Mouse (Mus musculus) adrenal gland, postnatal 25 days (tissue): ENCODE results near the gene Gas7. TPM values are rescaled to one million over a fixed set of nuclear protein-coding genes. Genes with fewer than 3 reads are reported as not detected.

Experiments
- DNase-seq: peaks from one replicate; pipeline ENCODE4 v3.0.0; 2021; ENCODE audit warnings: mixed read lengths
- long read RNA-seq: library from polyadenylated mRNA; stranded (forward); transcript quantifications from one replicate; pipeline ENCODE4 v2.0.0, GENCODE M21; 2021
- total RNA-seq: library from RNA; stranded (reverse); gene quantifications from 2 replicates; pipeline ENCODE4 v1.2.3, GENCODE M21; 2021

The Gas7 gene
- total RNA-seq: 36.1 and 36.7 TPM in 2 replicates
- long read RNA-seq, partial matches to known transcripts: 0 of 7 reads
- long read RNA-seq, other reads (novel, unspliced or antisense): 7 of 7 reads

- DNase-seq: peak; percentile 76
These were observed at the start of gene Gas7 for GRCm38 (mm10) chr11:67454874-67455526. TSS of gene Gas7 (plus strand) at chr11:67455437.

DNA sequence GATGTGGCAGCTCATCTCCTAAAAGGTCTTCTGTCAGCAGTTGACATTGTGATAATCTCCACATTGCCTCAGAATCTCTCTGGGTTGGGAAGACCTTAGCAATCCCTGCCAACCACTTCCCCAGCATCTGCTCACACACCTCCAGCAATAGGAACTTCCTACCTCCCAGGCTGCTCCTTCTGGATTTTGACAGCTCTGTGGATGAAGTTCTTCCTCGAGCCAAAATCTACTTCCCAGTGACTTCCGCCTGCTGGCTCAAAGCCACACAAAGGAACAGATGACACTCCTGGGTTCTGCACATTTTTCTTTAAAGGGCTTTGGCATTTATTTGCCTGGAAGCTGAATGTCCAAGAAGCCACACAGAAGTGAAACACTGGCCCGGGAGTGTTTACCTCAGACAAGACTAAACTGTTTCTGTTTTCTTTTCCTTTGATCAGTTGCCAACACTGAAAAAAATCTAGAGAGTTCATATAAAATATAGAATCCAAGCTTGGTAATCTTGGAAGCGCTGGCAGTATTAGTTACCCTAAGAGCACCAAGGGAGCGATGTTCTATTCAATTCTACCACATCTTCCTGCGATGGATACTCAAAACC, 40.8 kb upstream of the Gas7 start:
- no peak for DNase-seq

- no peak for DNase-seq
These were observed 31.7 kb upstream of the Gas7 start for GRCm38 (mm10) chr11:67423575-67423974.

DNA sequence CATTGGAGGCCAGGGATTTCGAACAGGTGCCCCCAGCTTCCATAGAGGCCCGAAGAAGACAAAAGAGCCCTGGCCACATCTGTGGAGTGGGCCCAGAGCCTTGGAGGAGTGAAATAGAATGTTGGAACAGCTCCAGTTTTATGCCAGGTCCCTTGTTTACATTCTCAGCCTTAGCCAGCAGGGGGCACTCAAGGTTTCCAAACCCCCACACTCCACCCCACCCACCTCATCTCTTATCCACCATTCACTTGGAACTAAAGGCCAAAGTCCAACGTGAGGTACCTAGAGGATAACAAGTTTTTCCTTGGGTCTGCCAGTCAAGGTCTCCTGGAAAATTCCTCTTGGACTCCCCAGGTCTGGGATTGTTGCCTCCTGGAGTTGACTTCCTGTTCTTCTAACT, 27.0 kb upstream of the Gas7 start:
- DNase-seq: peak; percentile 64

DNA sequence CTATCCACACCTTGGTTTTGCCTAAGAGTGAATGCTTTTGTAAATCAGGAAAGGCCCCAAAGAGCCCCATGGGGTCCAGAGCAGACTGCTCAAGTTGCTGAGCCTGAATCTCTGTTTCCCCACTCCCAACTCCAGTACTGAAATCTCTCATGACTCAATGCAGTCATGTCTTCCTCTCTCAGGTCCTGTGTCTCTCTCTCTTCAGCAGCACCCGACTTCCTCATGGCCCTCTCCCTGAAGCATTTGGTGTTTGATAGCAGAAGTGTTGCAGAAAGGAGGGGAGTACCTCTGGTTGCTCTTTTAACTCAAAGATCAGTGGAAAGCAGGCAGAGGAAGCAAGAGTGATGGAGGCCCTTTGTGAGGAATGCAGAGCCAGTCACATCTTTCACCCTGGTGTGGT, 25.4 kb upstream of the Gas7 start:
- DNase-seq: no peak

- no peak for DNase-seq
These were observed 24.1 kb upstream of the Gas7 start for GRCm38 (mm10) chr11:67431116-67431645.

GRCm38 (mm10) chr11:67431864-67432263, 23.4 kb upstream of the Gas7 start:
- no peak for DNase-seq

- DNase-seq: no peak
These were observed 21.5 kb upstream of the Gas7 start for GRCm38 (mm10) chr11:67433763-67434162.

GRCm38 (mm10) chr11:67438746-67439145, 16.5 kb upstream of the Gas7 start:
- DNase-seq: no peak

DNA sequence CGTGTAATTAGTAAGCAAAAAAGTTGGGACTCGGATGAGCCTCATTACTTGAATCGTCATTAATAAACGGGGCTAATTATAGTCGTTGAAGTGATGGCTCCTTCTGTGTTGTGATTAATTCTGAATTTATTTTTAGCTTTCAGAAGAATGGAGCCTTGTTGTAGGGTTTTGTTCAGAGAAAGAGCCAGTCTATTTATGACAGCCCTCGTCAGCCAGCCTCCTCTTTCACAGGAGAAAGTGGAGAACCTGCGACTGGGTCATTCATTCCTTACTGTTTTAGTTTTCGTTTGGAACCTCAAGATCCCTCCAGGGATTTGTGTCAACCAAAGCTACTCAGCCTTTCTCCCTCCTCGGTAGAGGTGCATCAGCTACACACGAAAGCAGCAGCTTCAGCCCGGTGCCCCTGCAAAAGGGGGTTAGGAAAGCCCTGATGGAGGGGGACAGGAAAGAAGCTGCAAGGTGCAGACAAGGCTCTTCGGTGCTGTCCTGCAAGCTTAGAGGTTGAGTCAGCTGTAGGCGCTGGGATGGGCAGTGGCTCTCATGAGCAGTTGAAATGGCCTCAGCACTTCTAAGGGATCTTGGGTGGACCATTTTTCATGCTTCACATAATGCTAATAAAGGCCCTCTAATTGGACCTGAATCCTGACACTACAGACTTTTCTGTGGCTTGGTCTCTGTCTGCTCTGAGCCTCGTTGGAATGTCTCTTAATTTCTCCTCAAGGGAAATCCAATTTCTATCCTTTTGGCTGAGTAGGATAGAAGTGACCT, 10.0 kb upstream of the Gas7 start:
- no peak for DNase-seq

DNA sequence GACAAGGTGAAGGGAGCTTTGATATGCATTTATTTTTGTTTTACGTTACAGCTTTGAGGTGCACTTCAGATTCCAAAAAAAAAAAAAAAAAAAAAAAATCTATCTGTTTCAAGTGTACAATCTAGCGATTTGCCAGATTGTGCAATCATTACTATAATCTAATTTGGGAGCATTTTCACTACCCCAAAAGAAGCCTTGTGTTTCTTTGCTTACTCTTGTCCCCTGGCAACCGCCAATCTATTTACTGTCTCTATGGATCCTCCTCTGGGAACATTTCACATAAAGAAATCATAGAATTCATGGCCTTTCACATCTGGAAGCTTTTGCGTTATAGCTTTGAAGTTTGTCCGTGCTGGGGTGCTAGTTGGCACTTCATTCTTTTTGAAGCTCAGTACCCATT, 3.7 kb upstream of the Gas7 start:
- no peak for DNase-seq

DNA sequence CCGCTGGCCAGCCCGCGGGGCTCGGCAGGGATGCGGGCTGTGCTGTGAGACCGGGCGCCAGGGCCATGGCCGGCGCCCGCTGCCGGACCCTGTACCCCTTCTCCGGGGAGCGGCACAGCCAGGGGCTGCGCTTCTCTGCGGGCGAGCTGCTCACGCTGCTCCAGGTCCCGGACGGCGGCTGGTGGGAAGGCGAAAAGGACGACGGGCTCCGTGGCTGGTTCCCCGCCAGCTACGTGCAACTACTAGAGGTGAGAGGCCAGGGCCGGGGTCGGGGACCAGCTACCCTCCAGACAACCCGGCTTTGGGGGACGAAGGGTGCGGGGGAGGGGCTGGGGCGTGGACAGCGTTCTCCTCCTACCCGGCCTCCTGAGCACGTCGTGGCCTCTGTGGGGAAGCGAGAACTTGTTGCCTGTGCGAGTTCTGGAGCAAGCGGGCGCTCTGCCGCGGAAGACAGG, 317 bp downstream of the Gas7 start:
- DNase-seq: peak; percentile 65

GRCm38 (mm10) chr11:67456029-67456428, 792 bp downstream of the Gas7 start:
- DNase-seq: peak; percentile 8

GRCm38 (mm10) chr11:67458171-67458570, 2.9 kb downstream of the Gas7 start:
- no peak for DNase-seq

DNA sequence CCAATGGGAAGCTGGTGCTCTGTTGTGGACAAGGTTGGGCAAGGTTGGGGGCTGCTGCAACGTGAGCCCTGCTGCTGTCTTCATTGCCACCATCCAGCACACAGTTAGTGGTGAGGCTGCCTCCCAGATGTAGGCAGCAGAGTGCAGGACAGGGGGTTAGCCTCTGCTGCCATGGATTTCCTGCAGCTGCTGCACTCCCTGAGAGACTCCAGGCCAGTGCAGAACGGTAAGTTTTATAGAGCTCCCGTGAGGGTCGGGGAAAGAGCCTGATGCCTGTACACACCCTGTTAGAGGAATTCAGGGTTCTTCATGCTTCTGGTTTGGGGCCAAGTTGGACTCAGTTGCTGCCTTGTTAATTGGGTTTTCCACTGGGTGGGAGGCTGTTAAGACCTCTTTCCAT, 11.9 kb downstream of the Gas7 start:
- DNase-seq: no peak

DNA sequence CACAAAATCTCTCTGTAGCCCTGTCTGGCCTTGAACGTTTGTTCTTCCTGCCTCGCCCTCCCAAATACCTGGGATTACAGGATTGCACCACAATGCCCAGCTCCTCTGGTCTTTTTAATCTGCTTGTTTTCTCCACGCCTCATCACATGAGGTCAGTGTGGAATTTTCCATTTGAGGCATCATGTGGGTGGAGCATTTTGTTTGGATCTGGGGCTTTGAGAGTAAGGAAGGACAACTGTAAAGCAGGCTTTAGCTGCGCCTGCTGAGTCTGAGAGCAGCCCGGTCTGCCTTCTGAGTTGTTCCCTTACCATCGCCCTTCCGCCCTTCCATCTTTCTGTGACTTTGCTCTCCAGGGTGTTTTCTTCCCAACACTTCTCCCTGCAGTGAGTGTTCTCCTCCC, 13.6 kb downstream of the Gas7 start:
- peak; percentile 40 for DNase-seq

GRCm38 (mm10) chr11:67474590-67474989, 19.4 kb downstream of the Gas7 start:
- no peak for DNase-seq

- DNase-seq: no peak
These were observed 24.3 kb downstream of the Gas7 start for GRCm38 (mm10) chr11:67479534-67479933.

- DNase-seq: no peak
These were observed 25.1 kb downstream of the Gas7 start for GRCm38 (mm10) chr11:67480204-67480956.

GRCm38 (mm10) chr11:67481691-67482090, 26.5 kb downstream of the Gas7 start:
- no peak for DNase-seq

DNA sequence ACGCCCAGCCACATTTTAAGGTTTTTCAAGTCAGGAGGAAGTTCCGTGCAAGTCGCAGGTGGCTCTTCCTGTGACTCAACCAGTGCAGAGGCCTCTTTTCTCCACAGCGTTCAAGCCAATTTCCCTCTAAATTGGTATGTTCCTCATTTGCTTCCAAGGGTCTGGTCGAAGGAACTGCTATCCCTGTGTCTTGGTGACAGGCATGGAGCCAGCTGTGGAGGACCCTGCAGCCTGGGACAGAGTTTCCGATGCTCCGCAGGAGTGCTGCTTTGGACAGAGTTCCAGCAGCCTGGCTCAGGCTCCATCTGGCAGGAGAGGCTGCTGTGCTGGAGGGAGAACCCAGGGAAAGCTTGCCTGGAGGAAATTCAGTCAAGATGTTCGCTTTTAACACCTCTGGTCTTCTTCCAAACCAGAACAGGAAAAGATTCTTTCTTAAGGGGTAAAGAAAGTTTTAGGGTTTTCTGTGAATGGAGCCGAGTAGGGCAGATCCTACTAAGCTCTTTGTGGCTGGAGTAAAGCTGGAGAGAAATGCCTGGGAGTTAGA, 27.1 kb downstream of the Gas7 start:
- no peak for DNase-seq

DNA sequence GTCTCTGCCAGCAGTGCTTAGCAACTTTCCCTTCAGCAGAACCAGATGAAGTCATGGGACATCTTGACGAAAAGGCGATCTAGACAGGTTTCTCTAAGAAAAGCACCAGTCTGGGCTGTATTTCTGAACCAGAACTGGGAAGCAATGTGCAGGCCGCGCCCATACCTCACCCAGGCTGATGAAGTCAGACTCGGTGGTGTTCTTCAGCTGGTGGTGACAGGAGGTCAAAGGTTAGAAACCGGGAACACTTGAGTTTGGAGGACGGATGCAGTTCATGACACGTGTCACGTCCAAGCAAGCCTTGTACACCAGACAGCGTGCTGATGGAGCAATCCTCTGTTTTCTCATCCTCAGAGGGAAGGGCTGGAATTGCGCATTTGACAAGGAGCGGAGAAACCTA, 32.9 kb downstream of the Gas7 start:
- DNase-seq: no peak
